Mouse (Mus musculus) midbrain, embryonic 12.5 days (tissue): ENCODE data around the gene Id3. TPM values are rescaled to one million over a fixed set of nuclear protein-coding genes. Genes with fewer than 3 reads are reported as not detected.

Experiments
- ATAC-seq: fragments of 200-750 bp; cut with Nextera tagmentation; 2 replicates; pipeline ENCODE4 v1.8.0; 2017; ENCODE audit warnings: low read depth, moderate TSS enrichment, moderate library complexity; ENCODE audit not compliant: low FRiP score
- H3K27ac ChIP-seq: fragments of 300-500 bp; sonication (generic); replicated peaks from 2 replicates; pipeline ENCODE4 v1.5.1; 2016; ENCODE audit warnings: mild to moderate bottlenecking
- H3K27me3 ChIP-seq: fragments of 300-500 bp; sonication (generic); 2 replicates; pipeline ENCODE4 v1.6.1; 2016; ENCODE audit warnings: mild to moderate bottlenecking
- H3K36me3 ChIP-seq: fragments of 300-500 bp; sonication (generic); 2 replicates; pipeline ENCODE4 v1.6.1; 2016
- H3K4me1 ChIP-seq: fragments of 300-500 bp; sonication (generic); 2 replicates; pipeline ENCODE4 v1.6.1; 2016
- H3K4me2 ChIP-seq: fragments of 300-500 bp; sonication (generic); replicated peaks from 2 replicates; pipeline ENCODE4 v1.6.1; 2016; ENCODE audit warnings: mild to moderate bottlenecking, moderate library complexity
- H3K4me3 ChIP-seq: fragments of 300-500 bp; sonication (generic); 2 replicates; pipeline ENCODE4 v1.5.1; 2016; ENCODE audit warnings: mild to moderate bottlenecking
- H3K9ac ChIP-seq: fragments of 300-500 bp; sonication (generic); replicated peaks from 2 replicates; pipeline ENCODE4 v1.6.1; 2016; ENCODE audit warnings: mild to moderate bottlenecking, moderate library complexity
- H3K9me3 ChIP-seq: fragments of 300-500 bp; sonication (generic); 2 replicates; pipeline ENCODE4 v1.6.1; 2016; ENCODE audit warnings: mild to moderate bottlenecking
- WGBS: fragments of 180-500 bp; shearing (Covaris S2); methylation state at CpG from one replicate; pipeline ENCODE4 v1.1.7; 2016; 5-methylcytosine and 5-hydroxymethylcytosine counted together
- polyA plus RNA-seq: library from polyadenylated mRNA; unstranded; fragments of >200 nt; fragmentation: Nextera tagmentation; extraction: Ambion mirVana; gene quantifications from 2 replicates; pipeline ENCODE4 v1.2.1, GENCODE M21; 2016

Id3 gene
- polyA plus RNA-seq, 1 experiment from 2014 or later = 390 TPM

DNA sequence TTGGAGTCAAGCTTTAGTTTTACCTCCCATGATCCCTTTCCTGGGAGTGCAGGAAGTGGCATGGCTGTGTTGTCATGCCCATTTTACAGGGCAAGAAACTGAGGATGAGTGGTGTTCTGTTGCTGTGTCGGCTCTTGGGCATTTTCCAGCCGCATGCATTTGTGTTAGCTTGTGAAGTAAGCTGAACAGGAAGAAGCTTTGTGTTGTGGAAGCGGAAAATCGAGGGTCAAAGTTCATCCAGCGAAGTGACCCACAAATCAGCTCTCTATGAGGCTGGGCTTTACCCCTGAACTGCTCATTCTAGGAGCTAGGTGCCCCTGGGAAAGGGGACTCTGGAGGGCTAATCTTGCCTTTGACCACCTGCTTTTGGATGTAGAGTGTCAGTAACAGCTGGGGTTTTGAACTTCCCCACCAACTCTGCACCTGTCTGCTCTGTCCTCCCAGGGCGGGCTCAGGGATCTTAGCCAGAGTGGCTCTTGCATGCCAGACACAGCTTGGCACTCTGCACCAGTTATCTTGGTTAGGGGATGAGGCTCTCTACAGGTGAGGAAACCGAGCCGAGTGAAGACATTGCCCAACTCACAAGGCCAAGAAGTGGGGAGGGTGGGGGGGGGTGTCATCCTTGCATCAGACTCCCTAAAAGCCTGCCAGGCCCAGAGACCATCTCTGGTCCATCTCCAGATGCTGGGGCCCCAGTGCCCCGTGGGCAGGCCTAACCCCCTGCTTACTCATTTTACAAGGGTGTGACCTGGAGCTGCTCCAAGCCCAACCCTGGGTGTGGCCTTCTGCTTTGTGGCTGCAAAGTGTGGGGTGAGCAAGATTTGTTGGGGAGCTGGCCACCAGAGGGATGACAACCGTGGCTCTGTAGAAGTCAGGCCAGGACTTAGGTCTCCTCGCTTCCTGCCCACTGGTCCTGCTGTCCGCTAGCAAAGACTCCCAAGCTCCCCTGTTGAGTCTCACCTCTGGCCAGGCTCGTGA lies 31.2 kb downstream of the Id3 start:
- Histone ChIP-seq H3K36me3 (no peaks in the 10 kb centered on the region), H3K4me1 (peaks cover 59% of the 10 kb centered on the region), H3K9me3 (no peaks in the 10 kb centered on the region), H3K4me2 (peak overlapping the region; percentile 99), H3K27me3 (peaks cover 7% of the 10 kb centered on the region), H3K27ac (no peak overlapping the region), H3K4me3 (peak overlapping the region; percentile 78), H3K9ac (peak overlapping the region; percentile 24; the same call in 1 of the 2 replicates)
- 62% methylated on average over 13 of the region's 13 CpGs for WGBS
- no peak for ATAC-seq

DNA sequence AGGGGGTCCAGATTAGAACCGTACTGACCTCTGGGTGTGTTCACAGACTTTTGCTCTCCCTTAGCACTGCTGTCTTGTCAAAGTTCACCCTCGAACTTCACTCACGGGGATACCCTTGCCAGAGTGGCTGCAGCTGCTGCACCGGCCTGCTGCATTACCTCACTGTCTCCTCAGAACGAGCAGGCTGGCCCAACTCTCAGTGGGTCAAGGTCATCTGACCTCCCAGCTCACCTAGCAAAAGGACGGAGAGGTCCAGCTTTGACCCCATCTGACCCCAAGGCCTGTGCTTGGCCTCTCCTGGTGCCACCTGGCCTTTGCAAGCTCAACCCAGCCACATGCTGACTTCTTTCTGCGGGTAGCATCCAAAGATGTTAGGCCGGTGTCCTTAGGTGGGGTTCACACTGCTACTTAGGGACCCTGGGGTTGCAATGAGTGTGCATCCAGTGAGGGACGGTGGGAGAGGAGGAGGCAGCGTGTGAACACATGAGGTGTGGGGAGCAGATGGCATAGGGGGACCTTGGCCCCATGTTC lies 32.8 kb downstream of the Id3 start:
- 77% methylated on average over 10 of the region's 10 CpGs for WGBS
- no peaks in the 10 kb centered on the region for H3K36me3 ChIP-seq

GRCm38 (mm10) chr4:136177244-136177611 lies 33.9 kb downstream of the Id3 start:
- H3K4me3 ChIP-seq = no peak overlapping the region
- H3K9me3 ChIP-seq = no peaks in the 10 kb centered on the region
- H3K27me3 ChIP-seq = peaks cover 3% of the 10 kb centered on the region; the same call in 1 of the 2 replicates
- H3K9ac ChIP-seq = no peak overlapping the region
- 57% methylated on average over 8 of the region's 8 CpGs for WGBS
- ATAC-seq = no peak
- peaks cover 75% of the 10 kb centered on the region for H3K4me1 ChIP-seq
- no peaks in the 10 kb centered on the region for H3K36me3 ChIP-seq
- peak overlapping the region; percentile 63 for H3K27ac ChIP-seq
- H3K4me2 ChIP-seq = peak overlapping the region; percentile 8; the same call in 1 of the 2 replicates

More for the DNA sequence above, 32.8 kb downstream of the Id3 start:
- peaks cover 73% of the 10 kb centered on the region for H3K4me1 ChIP-seq
- no peak for ATAC-seq
- H3K4me3 ChIP-seq = no peak overlapping the region
- no peak overlapping the region for H3K27ac ChIP-seq
- H3K4me2 ChIP-seq = no peak overlapping the region
- no peak overlapping the region for H3K9ac ChIP-seq
- H3K9me3 ChIP-seq = no peaks in the 10 kb centered on the region
- H3K27me3 ChIP-seq = peaks cover 3% of the 10 kb centered on the region; the same call in 1 of the 2 replicates

DNA sequence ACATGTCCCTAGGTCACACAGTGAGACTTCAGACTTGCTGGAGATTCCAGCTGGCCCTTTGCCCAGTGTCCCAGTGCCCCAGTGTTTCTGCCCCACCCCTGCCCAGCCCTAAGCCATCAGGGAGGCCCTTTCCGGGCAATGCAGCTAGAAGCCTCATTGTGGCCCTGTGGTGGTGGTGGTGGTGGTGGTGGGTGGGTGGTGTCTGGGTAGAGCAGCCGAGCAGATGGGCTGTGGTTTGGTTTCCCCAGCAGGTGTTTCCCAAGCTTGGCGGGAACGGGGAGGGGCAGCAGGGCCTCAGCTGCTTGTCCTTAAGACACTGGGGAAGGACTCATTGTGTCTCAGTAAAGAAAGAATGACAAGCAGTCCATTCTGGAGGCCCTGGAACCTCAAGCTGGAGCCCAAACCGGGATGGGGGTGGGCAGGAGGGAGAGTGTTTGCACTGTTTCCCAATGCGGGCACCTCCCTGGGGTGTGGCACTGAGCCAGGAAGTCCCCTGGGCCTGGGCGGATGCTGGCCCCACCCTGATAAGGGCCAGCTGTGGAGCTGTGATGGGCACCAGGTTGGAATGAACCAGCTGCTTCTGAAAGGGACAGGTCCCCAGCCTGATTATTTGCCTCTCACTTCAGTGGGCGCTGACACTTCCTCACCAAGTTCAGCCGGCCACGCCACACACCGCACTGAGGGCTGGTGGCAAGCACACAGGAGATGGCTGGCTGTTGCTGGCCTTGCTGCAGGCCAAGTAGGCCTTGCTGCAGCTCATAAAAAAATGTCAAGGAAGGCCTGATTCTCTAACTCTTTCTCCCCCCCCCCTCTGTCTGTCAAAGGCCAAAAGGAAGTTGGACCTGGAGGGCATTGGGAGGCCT lies 34.5 kb downstream of the Id3 start:
- H3K27me3 ChIP-seq = peaks cover 3% of the 10 kb centered on the region; the same call in 1 of the 2 replicates
- peaks cover 72% of the 10 kb centered on the region for H3K4me1 ChIP-seq
- 58% methylated on average over 11 of the region's 11 CpGs for WGBS
- peak overlapping the region; percentile 8; the same call in 1 of the 2 replicates for H3K4me2 ChIP-seq
- no peaks in the 10 kb centered on the region for H3K9me3 ChIP-seq
- peak overlapping the region; percentile 63 for H3K27ac ChIP-seq
- no peak overlapping the region for H3K4me3 ChIP-seq
- peak; percentile 23; the same call in 1 of the 2 replicates for ATAC-seq
- no peaks in the 10 kb centered on the region for H3K36me3 ChIP-seq
- H3K9ac ChIP-seq = no peak overlapping the region

DNA sequence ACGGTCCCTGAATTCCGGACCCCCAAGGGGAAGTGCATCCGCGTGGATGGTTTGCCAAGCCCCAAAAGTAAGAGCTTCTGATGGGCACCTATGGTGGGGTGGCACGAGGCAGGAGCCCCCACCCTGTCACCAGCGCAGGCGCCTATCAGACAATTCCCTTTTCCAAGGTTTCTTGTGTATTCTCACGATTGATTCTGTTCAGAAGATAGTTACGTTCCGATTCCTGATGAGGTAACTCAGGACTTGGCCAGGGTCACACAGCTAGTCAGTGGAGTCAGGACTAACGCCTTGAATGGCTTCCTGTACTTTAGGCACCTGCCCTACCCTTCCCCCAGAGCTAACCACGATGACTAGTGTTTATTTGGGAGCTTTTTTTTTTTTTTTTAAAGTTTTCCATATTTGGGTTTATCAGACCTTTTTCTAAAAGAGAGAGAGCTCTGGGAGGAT lies 35.2 kb downstream of the Id3 start:
- Histone ChIP-seq H3K36me3 (no peaks in the 10 kb centered on the region), H3K27ac (peak overlapping the region; percentile 63), H3K4me1 (peaks cover 66% of the 10 kb centered on the region), H3K4me3 (no peak overlapping the region), H3K27me3 (no peaks in the 10 kb centered on the region; the same call in 1 of the 2 replicates), H3K4me2 (no peak overlapping the region), H3K9ac (no peak overlapping the region), H3K9me3 (no peaks in the 10 kb centered on the region)
- no peak for ATAC-seq
- WGBS = 85% methylated on average over 12 of the region's 12 CpGs

- no peak overlapping the region for H3K4me3 ChIP-seq
- peak overlapping the region; percentile 50; the same call in 1 of the 2 replicates for H3K4me2 ChIP-seq
- no peaks in the 10 kb centered on the region for H3K9me3 ChIP-seq
- no peak overlapping the region for H3K27ac ChIP-seq
- 84% methylated on average over 7 of the region's 7 CpGs for WGBS
- no peaks in the 10 kb centered on the region; the same call in 1 of the 2 replicates for H3K27me3 ChIP-seq
- H3K9ac ChIP-seq = no peak overlapping the region
- no peak for ATAC-seq
- H3K4me1 ChIP-seq = peaks cover 57% of the 10 kb centered on the region
- 0 out of 2 replicates have a peak, but pooled peaks cover 3% of the 10 kb centered on the region for H3K36me3 ChIP-seq
These were observed 36.2 kb downstream of the Id3 start for GRCm38 (mm10) chr4:136179456-136179855.

GRCm38 (mm10) chr4:136179998-136180397 lies 36.7 kb downstream of the Id3 start:
- Histone ChIP-seq H3K9ac (0 out of 2 replicates have a peak overlapping the region, but pooled peaks have one; percentile 17), H3K27me3 (no peaks in the 10 kb centered on the region; the same call in 1 of the 2 replicates), H3K9me3 (no peaks in the 10 kb centered on the region), H3K4me3 (peak overlapping the region; percentile 33), H3K27ac (0 out of 2 replicates have a peak overlapping the region, but pooled peaks have one; percentile 7), H3K4me1 (peaks cover 51% of the 10 kb centered on the region), H3K36me3 (0 out of 2 replicates have a peak, but pooled peaks cover 6% of the 10 kb centered on the region), H3K4me2 (peak overlapping the region; percentile 50)
- peak; percentile 27; the same call in 1 of the 2 replicates for ATAC-seq
- 2% methylated on average over 15 of the region's 15 CpGs for WGBS

DNA sequence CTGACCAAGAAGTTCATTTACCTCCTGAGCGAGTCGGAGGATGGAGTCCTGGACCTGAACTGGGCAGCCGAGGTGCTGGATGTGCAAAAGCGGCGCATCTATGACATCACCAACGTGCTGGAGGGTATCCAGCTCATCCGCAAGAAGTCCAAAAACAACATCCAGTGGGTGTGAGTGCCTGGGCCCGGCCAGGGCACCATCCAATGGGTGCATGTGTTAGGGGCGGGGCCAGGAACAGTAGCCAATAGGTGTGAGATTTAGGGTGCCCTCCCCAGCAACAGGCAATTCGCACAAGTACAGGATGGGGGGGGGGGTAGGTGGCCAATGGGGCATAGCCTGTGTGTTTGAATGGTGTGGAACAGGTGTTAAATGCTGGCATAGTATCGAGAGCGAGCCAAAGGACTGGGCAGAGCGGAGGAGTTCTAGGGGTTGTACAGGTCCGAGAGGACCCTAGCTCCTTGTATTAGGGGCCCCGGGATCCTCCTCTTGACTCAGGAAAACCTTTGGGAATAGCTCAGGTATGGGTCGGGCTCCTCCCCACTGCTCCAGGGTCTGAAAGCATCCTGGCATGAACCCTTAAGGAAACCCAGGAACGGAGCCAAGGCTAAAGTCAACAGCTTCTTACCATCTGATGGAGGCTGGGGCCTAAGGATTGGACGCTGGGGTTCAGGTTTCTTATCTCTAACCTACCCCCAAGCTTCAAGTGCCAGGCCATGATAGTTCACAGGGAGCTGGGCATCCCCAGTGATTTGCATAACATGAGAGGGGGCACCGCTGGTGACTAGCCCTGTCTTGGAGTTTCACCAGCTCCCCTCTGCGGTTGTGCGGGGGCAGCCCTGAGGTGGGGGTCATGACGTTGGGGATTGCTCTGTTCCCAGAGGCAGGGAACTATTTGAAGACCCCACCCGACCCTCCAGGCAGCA lies 37.4 kb downstream of the Id3 start:
- Histone ChIP-seq H3K4me2 (peak overlapping the region; percentile 50), H3K27ac (0 out of 2 replicates have a peak overlapping the region, but pooled peaks have one; percentile 7), H3K4me1 (peaks cover 47% of the 10 kb centered on the region), H3K27me3 (no peaks in the 10 kb centered on the region), H3K4me3 (peak overlapping the region; percentile 33), H3K9ac (0 out of 2 replicates have a peak overlapping the region, but pooled peaks have one; percentile 17), H3K36me3 (peaks cover 6% of the 10 kb centered on the region; the same call in 1 of the 2 replicates), H3K9me3 (no peaks in the 10 kb centered on the region)
- peak; percentile 63 for ATAC-seq
- WGBS = 19% methylated on average over 23 of the region's 23 CpGs

- no peak overlapping the region for H3K9ac ChIP-seq
These were observed 38.1 kb downstream of the Id3 start for GRCm38 (mm10) chr4:136181367-136181766.

DNA sequence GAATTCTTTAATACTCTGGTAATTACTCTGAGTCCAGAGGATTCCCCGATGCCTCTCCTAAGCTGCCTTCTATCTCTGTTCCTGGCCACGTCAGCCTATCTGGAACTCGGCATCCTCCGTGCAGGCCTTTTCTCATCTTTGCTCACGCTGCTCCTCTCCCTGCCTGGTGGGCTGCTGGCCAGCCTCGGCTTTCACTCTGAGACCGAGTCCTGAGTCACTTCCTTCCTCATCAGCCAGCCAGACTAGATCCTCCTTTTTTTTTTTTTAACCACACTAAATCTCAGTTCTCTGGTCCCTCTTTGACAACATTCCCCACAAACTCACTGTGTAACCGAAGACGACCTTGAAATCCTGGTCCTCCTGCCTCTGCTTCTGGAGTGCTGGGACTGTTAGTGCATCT lies 42.1 kb downstream of the Id3 start:
- H3K27ac ChIP-seq = no peak overlapping the region
- WGBS = 88% methylated on average over 9 of the region's 9 CpGs
- H3K9me3 ChIP-seq = no peaks in the 10 kb centered on the region
- no peak overlapping the region for H3K4me3 ChIP-seq
- H3K27me3 ChIP-seq = no peaks in the 10 kb centered on the region
- H3K4me2 ChIP-seq = no peak overlapping the region
- H3K9ac ChIP-seq = 0 out of 2 replicates have a peak overlapping the region, but pooled peaks have one; percentile 8
- ATAC-seq = no peak
- peaks cover 12% of the 10 kb centered on the region for H3K4me1 ChIP-seq
- peaks cover 33% of the 10 kb centered on the region for H3K36me3 ChIP-seq

More at GRCm38 (mm10) chr4:136181367-136181766, 38.1 kb downstream of the Id3 start:
- peak overlapping the region; percentile 12 for H3K4me2 ChIP-seq
- H3K4me1 ChIP-seq = peaks cover 40% of the 10 kb centered on the region
- no peaks in the 10 kb centered on the region for H3K27me3 ChIP-seq
- ATAC-seq = no peak
- no peak overlapping the region for H3K4me3 ChIP-seq
- H3K9me3 ChIP-seq = no peaks in the 10 kb centered on the region
- peaks cover 12% of the 10 kb centered on the region; the same call in 1 of the 2 replicates for H3K36me3 ChIP-seq
- 32% methylated on average over 12 of the region's 12 CpGs for WGBS
- no peak overlapping the region for H3K27ac ChIP-seq
